Mouse (Mus musculus) intestine, embryonic 14.5 days (tissue): Measurements from ENCODE around the gene Mdm4. TPM values are rescaled to one million over a fixed set of nuclear protein-coding genes. Genes with fewer than 3 reads are reported as not detected.

Experiments
- ATAC-seq: fragments of 200-750 bp; cut with Nextera tagmentation; replicated peaks from 2 replicates; pipeline ENCODE4 v1.8.0; 2017; ENCODE audit warnings: low read depth, moderate number of reproducible peaks, moderate TSS enrichment, moderate library complexity; ENCODE audit not compliant: low FRiP score, low TSS enrichment
- DNase-seq: peaks from one replicate; pipeline ENCODE4 v3.0.0-alpha.2; 2018; ENCODE audit warnings: low spot score
- H3K27ac ChIP-seq: fragments of 300-500 bp; sonication (generic); 2 replicates; pipeline ENCODE4 v1.5.1; 2014; ENCODE audit warnings: low read depth, mild to moderate bottlenecking, control low read depth
- H3K27me3 ChIP-seq: fragments of 300-500 bp; sonication (generic); replicated peaks from 2 replicates; pipeline ENCODE4 v1.6.1; 2014; ENCODE audit warnings: low read length, control low read depth; ENCODE audit not compliant: control insufficient read depth, insufficient read depth
- H3K36me3 ChIP-seq: fragments of 300-500 bp; sonication (generic); 2 replicates; pipeline ENCODE4 v1.6.1; 2014; ENCODE audit warnings: low read length, control low read depth; ENCODE audit not compliant: control insufficient read depth, insufficient read depth
- H3K4me1 ChIP-seq: fragments of 300-500 bp; sonication (generic); replicated peaks from 2 replicates; pipeline ENCODE4 v1.6.1; 2014; ENCODE audit warnings: low read length, control low read depth, mixed read lengths; ENCODE audit not compliant: control insufficient read depth, insufficient read depth
- H3K4me2 ChIP-seq: fragments of 300-500 bp; sonication (generic); 2 replicates; pipeline ENCODE4 v1.6.1; 2014; ENCODE audit warnings: low read length
- H3K4me3 ChIP-seq: fragments of 300-500 bp; sonication (generic); 2 replicates; pipeline ENCODE4 v1.5.1; 2014; ENCODE audit warnings: low read depth, low read length, control low read depth, mixed read lengths
- H3K9ac ChIP-seq: fragments of 300-500 bp; sonication (generic); 2 replicates; pipeline ENCODE4 v1.6.1; 2014; ENCODE audit warnings: mild to moderate bottlenecking, low read length
- H3K9me3 ChIP-seq: fragments of 300-500 bp; sonication (generic); 2 replicates; pipeline ENCODE4 v1.6.1; 2016; ENCODE audit warnings: low read length, control low read depth; ENCODE audit not compliant: control insufficient read depth
- WGBS: fragments of 180-500 bp; shearing (Covaris S2); extraction: QIAGEN DNeasy Blood & Tissue Kit; methylation state at CpG from one replicate; pipeline ENCODE4 v1.1.7; 2014; 5-methylcytosine and 5-hydroxymethylcytosine counted together
- polyA plus RNA-seq: library from polyadenylated mRNA; unstranded; fragments of >200 nt; fragmentation: Nextera tagmentation; extraction: Ambion mirVana; gene quantifications from 2 replicates; pipeline ENCODE4 v1.2.1, GENCODE M21; 2014

Gene Mdm4
- polyA plus RNA-seq, 1 experiment from 2014 or later: 49.7 TPM

- ATAC-seq (no peak), DNase-seq (no peak)
- Histone ChIP-seq H3K27me3 (no peaks in the 10 kb centered on the region), H3K9me3 (no peaks in the 10 kb centered on the region), H3K4me2 (no peak overlapping the region), H3K4me1 (peaks cover 3% of the 10 kb centered on the region), H3K36me3 (peaks cover 35% of the 10 kb centered on the region), H3K27ac (no peak overlapping the region), H3K4me3 (no peak overlapping the region), H3K9ac (no peak overlapping the region)
- 52% methylated on average over 3 of the region's 3 CpGs for WGBS
Observed at GRCm38 (mm10) chr1:133020137-133020894, 10.0 kb downstream of the Mdm4 start.

DNA sequence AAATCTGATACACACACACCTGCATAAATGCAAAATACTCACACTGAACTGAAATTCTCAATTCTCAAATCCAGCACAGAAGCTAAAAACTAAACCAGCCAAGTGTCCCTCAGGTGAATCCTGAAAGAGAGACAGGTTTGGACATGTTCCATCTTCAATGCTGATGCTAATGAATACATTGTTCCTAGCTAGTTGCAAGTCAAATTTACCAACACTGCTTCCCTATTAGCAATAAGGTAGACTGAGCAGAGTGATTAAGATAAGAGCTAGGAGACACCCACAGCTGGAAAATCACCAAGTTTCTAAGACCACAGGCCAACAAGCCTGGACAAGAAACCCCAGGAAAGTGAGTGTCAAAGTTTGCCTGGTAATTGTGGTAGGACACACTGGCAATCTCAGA lies 11.0 kb downstream of the Mdm4 start:
- Histone ChIP-seq H3K27ac (no peak overlapping the region), H3K36me3 (peaks cover 42% of the 10 kb centered on the region)

DNA sequence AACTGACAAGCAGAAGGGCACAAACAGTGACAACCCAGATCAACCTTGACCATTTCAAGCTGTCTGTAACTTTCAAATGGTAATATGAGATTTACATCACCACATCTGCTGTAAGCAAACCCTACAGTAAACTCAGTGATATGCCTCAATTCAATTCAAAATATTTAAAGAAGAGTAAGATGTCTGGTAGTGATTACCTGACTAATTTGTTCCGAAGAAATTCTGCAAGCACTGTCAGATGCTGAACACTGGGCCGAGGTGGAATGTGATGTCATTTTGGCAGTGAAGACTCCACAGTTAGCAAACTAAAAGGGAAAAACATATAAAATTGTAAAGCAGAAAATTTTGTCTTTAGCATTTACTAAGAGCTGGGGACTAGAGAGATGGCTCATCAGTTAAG lies 11.8 kb downstream of the Mdm4 start:
- Histone ChIP-seq H3K4me3 (no peak overlapping the region), H3K9ac (no peak overlapping the region), H3K36me3 (peaks cover 49% of the 10 kb centered on the region), H3K27me3 (no peaks in the 10 kb centered on the region), H3K9me3 (no peaks in the 10 kb centered on the region), H3K4me2 (no peak overlapping the region), H3K4me1 (no peaks in the 10 kb centered on the region), H3K27ac (no peak overlapping the region)
- 84% methylated on average over 2 of the region's 2 CpGs for WGBS
- no peak for DNase-seq
- no peak for ATAC-seq

More for the DNA sequence above, 11.0 kb downstream of the Mdm4 start:
- Histone ChIP-seq H3K4me2 (no peak overlapping the region), H3K9me3 (no peaks in the 10 kb centered on the region), H3K4me1 (peaks cover 2% of the 10 kb centered on the region), H3K9ac (no peak overlapping the region), H3K4me3 (no peak overlapping the region), H3K27me3 (no peaks in the 10 kb centered on the region)
- ATAC-seq (no peak), DNase-seq (no peak)

DNA sequence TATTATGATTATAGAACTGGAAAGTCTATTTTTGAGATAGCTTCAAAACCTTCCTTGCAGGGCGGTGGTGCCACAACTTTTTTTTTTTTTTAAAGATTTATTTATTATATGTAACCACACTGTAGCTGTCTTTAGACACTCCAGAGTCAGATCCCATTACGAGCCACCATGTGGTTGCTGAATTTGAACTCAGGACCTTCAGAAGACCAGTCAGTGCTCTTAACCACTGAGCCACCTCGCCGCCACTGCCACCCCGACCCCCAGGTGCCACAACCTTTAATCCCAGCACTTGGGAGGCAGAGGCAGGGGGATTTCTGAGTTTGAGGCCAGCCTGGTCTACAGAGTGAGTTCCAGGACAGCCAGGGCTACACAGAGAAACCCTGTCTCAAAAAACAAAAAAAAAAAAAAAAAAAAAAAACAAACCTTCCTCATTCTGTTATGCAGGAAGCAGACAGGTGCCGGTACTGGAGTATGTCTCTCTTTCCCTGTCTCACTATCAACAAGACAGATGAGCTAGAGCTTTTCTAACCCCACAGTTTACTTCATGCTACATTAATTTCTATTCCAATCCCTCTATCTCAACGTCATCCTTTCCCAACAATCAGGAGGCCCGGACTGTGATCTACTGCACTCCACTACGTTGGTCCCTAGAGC lies 13.5 kb downstream of the Mdm4 start:
- DNase-seq (no peak), ATAC-seq (no peak)
- Histone ChIP-seq H3K4me2 (no peak overlapping the region), H3K9me3 (no peaks in the 10 kb centered on the region), H3K27me3 (no peaks in the 10 kb centered on the region), H3K9ac (no peak overlapping the region), H3K27ac (no peak overlapping the region), H3K36me3 (peaks cover 60% of the 10 kb centered on the region), H3K4me3 (no peak overlapping the region), H3K4me1 (no peaks in the 10 kb centered on the region)
- 93% methylated on average over 9 of the region's 9 CpGs for WGBS

DNA sequence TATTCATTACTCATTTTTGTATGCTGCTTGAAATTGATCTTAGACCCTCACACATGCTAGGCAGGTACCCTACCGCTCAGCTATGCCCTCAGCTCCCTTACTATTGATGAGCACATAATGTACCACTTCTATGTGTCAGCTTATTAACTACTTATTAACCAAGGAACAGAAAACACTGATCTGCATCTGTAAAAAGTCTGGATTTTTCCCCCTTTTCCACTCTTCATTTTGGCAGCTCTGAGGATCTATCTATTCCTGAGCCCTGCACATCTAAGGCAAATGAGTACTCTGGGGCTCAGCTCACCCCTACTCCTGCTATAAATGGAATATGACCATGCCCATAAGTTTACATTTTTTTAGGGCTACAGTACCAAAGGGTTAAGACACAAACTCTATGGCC lies 16.2 kb downstream of the Mdm4 start:
- H3K27ac ChIP-seq: no peak overlapping the region
- no peak overlapping the region for H3K4me3 ChIP-seq
- H3K27me3 ChIP-seq: no peaks in the 10 kb centered on the region
- H3K4me2 ChIP-seq: no peak overlapping the region
- no peak for DNase-seq
- no peak for ATAC-seq
- WGBS: 97% methylated on average over 1 of the region's 1 CpGs
- peaks cover 76% of the 10 kb centered on the region for H3K36me3 ChIP-seq
- H3K9ac ChIP-seq: no peak overlapping the region
- no peaks in the 10 kb centered on the region for H3K4me1 ChIP-seq
- no peaks in the 10 kb centered on the region for H3K9me3 ChIP-seq

DNA sequence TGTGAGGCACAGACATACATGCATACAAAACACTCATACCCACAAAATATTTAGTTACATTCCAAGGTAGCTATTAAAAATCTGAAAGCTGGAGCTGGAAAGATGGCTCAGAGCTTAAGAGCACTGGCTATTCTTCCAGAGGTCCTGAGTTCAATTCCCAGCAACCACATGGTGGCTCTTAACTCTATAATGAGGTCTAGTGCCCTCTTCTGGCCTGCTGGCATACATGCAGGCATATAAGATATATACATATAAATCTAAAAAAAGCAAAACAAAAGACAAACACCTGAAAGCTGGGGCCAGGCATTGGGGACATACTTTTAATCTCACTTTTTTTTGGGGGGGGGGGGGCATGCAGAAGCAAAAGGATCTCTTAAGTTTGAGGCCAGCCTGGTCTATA lies 17.0 kb downstream of the Mdm4 start:
- Histone ChIP-seq H3K36me3 (peaks cover 77% of the 10 kb centered on the region), H3K4me2 (no peak overlapping the region), H3K9me3 (no peaks in the 10 kb centered on the region), H3K27ac (no peak overlapping the region), H3K4me1 (no peaks in the 10 kb centered on the region), H3K4me3 (no peak overlapping the region), H3K27me3 (no peaks in the 10 kb centered on the region), H3K9ac (no peak overlapping the region)
- DNase-seq (no peak), ATAC-seq (no peak)

- Histone ChIP-seq H3K4me1 (no peaks in the 10 kb centered on the region), H3K4me3 (no peak overlapping the region), H3K9ac (no peak overlapping the region), H3K36me3 (peaks cover 77% of the 10 kb centered on the region), H3K9me3 (no peaks in the 10 kb centered on the region), H3K27me3 (no peaks in the 10 kb centered on the region), H3K4me2 (no peak overlapping the region), H3K27ac (no peak overlapping the region)
- WGBS: 90% methylated on average over 11 of the region's 13 CpGs
- ATAC-seq (no peak), DNase-seq (no peak)
Observed at GRCm38 (mm10) chr1:133011955-133012841, 18.2 kb downstream of the Mdm4 start.

GRCm38 (mm10) chr1:133006571-133006970 lies 23.8 kb downstream of the Mdm4 start:
- Histone ChIP-seq H3K36me3 (peaks cover 80% of the 10 kb centered on the region), H3K27me3 (no peaks in the 10 kb centered on the region), H3K9me3 (no peaks in the 10 kb centered on the region), H3K4me3 (no peak overlapping the region), H3K4me2 (no peak overlapping the region), H3K4me1 (no peaks in the 10 kb centered on the region), H3K27ac (no peak overlapping the region), H3K9ac (no peak overlapping the region)
- WGBS: 89% methylated on average over 3 of the region's 3 CpGs
- no peak for DNase-seq
- ATAC-seq: no peak
